8 mouse cellular contexts compared by ENCODE assay signal in genomic region chr13:111977769-111978674, GRCm38 (mm10).
DNase-seq lines count a peak whose midpoint lies in the region; ATAC-seq and TF ChIP-seq lines count a peak whose summit lies in the region.

No protein-coding gene starts in this region.

- intact Hi-C loops in heart, postnatal 25 days (cut with DNase I): no loop called here

- no peaks in the 10 kb centered on the region for H3K9me3 ChIP-seq in heart, embryonic 10.5 days
- no peaks in the 10 kb centered on the region for H3K9me3 ChIP-seq in ES-Bruce4 (replicated peaks; ENCODE audit: control insufficient read depth, insufficient read depth, low read length, poor library complexity, severe bottlenecking)
- peaks cover 2% of the 10 kb centered on the region; the same call in 1 of the 2 replicates for H3K9me3 ChIP-seq in kidney, embryonic 16.5 days (ENCODE audit: low read length)
- no peaks in the 10 kb centered on the region for H3K9me3 ChIP-seq in midbrain, embryonic 10.5 days (replicated peaks)

- WGBS in heart, embryonic 10.5 days: 83% methylated on average over 31 of the region's 31 CpGs
- 68% methylated on average over 31 of the region's 31 CpGs for WGBS in kidney, embryonic 16.5 days
- 74% methylated on average over 31 of the region's 31 CpGs for WGBS in small intestine, adult 2 months
- 86% methylated on average over 31 of the region's 31 CpGs for WGBS in midbrain, embryonic 10.5 days

- no peaks in the 10 kb centered on the region for H3K36me3 ChIP-seq in heart, embryonic 10.5 days
- no peaks in the 10 kb centered on the region for H3K36me3 ChIP-seq in ES-Bruce4 (ENCODE audit: control insufficient read depth, insufficient read depth, low read length, poor library complexity, severe bottlenecking)
- H3K36me3 ChIP-seq in kidney, embryonic 16.5 days (ENCODE audit: insufficient read depth, low read length): no peaks in the 10 kb centered on the region
- H3K36me3 ChIP-seq in small intestine, adult 2 months (ENCODE audit: control insufficient read depth, insufficient read depth, low read length): no peaks in the 10 kb centered on the region
- no peaks in the 10 kb centered on the region for H3K36me3 ChIP-seq in midbrain, embryonic 10.5 days

- no peaks in the 10 kb centered on the region for H3K27me3 ChIP-seq in heart, embryonic 10.5 days (ENCODE audit: insufficient read depth, poor library complexity, severe bottlenecking)
- no peaks in the 10 kb centered on the region for H3K27me3 ChIP-seq in ES-Bruce4 (ENCODE audit: control insufficient read depth, insufficient read depth, low read length, poor library complexity, severe bottlenecking)
- H3K27me3 ChIP-seq in kidney, embryonic 16.5 days (ENCODE audit: insufficient read depth, low read length): no peaks in the 10 kb centered on the region
- H3K27me3 ChIP-seq in small intestine, adult 2 months (ENCODE audit: control insufficient read depth, insufficient read depth, low read length): no peaks in the 10 kb centered on the region
- no peaks in the 10 kb centered on the region for H3K27me3 ChIP-seq in midbrain, embryonic 10.5 days (ENCODE audit: low read depth, poor library complexity, severe bottlenecking)

- H3K9ac ChIP-seq in ES-Bruce4 (ENCODE audit: low read depth, poor library complexity, severe bottlenecking): no peak overlapping the region
- H3K9ac ChIP-seq in kidney, embryonic 16.5 days (replicated peaks; ENCODE audit: low read length): no peak overlapping the region

- no peak overlapping the region for H3K4me3 ChIP-seq in heart, embryonic 10.5 days
- H3K4me3 ChIP-seq in ES-Bruce4 (ENCODE audit: low read depth, low read length): peak overlapping the region; percentile 37
- no peak overlapping the region for H3K4me3 ChIP-seq in kidney, embryonic 16.5 days (ENCODE audit: low read length)
- peak overlapping the region; percentile 12; the same call in 1 of the 2 replicates for H3K4me3 ChIP-seq in small intestine, adult 2 months (ENCODE audit: low read depth, low read length)
- no peak overlapping the region for H3K4me3 ChIP-seq in midbrain, embryonic 10.5 days

- no peak for DNase-seq in heart, embryonic 10.5 days (ENCODE audit: low spot score)
- DNase-seq in heart, postnatal 25 days (ENCODE audit: low spot score): no peak
- no peak for DNase-seq in layer of hippocampus, adult 11-12 months (ENCODE audit: low spot score)
- no peak for DNase-seq in midbrain, embryonic 10.5 days (ENCODE audit: low spot score)
- DNase-seq in urinary bladder, adult 18-20 months (ENCODE audit: low spot score in 2 of 2): no peak

- H3K27ac ChIP-seq in heart, embryonic 10.5 days: peak overlapping the region; percentile 65; the same call in 1 of the 2 replicates
- H3K27ac ChIP-seq in ES-Bruce4 (ENCODE audit: insufficient read depth, low read length): no peak overlapping the region
- H3K27ac ChIP-seq in kidney, embryonic 16.5 days (ENCODE audit: low read length): peak overlapping the region; percentile 87
- H3K27ac ChIP-seq in small intestine, adult 2 months (ENCODE audit: insufficient read depth, low read depth, low read length): peak overlapping the region; percentile 39
- no peak overlapping the region for H3K27ac ChIP-seq in midbrain, embryonic 10.5 days (replicated peaks)

- ATAC-seq in kidney, embryonic 16.5 days (ENCODE audit: low FRiP score, low TSS enrichment): no peak; the same call in 1 of the 2 replicates

- TF ChIP-seq EP300 in ES-Bruce4 (IDR thresholded peaks at IDR 0.05; ENCODE audit: insufficient read depth, low read depth, low read length): no peak

- H3K4me1 ChIP-seq in heart, embryonic 10.5 days: peaks cover 26% of the 10 kb centered on the region
- peaks cover 2% of the 10 kb centered on the region for H3K4me1 ChIP-seq in ES-Bruce4 (ENCODE audit: control insufficient read depth, insufficient read depth, low read length)
- H3K4me1 ChIP-seq in kidney, embryonic 16.5 days (ENCODE audit: insufficient read depth, low read length): peaks cover 39% of the 10 kb centered on the region
- H3K4me1 ChIP-seq in small intestine, adult 2 months (ENCODE audit: control insufficient read depth, insufficient read depth, insufficient read length, low read length): peaks cover 15% of the 10 kb centered on the region; the same call in 1 of the 2 replicates
- H3K4me1 ChIP-seq in midbrain, embryonic 10.5 days: peaks cover 18% of the 10 kb centered on the region

- no peak for TF ChIP-seq CTCF in ES-Bruce4 (IDR thresholded peaks at IDR 0.05; ENCODE audit: low read depth, low read length)
- no peak for TF ChIP-seq CTCF in small intestine, adult 2 months (IDR thresholded peaks at IDR 0.05; ENCODE audit: extremely low read depth, insufficient read length, insufficient replicate concordance, low read depth, low read length)

- TF ChIP-seq POLR2A in ES-Bruce4 (IDR thresholded peaks at IDR 0.05; ENCODE audit: insufficient read depth, low read length): no peak
- TF ChIP-seq POLR2A in small intestine, adult 2 months (IDR thresholded peaks at IDR 0.05; ENCODE audit: low read depth, low read length): 0 out of 2 replicates have a peak, but pooled peaks have one; percentile 38

- H3K4me2 ChIP-seq in kidney, embryonic 16.5 days (replicated peaks; ENCODE audit: low read depth, low read length): no peak overlapping the region

Comparison
In these comparisons a context has a peak if more than half of its experiments do, and no peak if none do; other contexts are left out.
1. H3K27ac ChIP-seq: peak in heart, embryonic 10.5 days (single experiment), kidney, embryonic 16.5 days (single experiment) and small intestine, adult 2 months (single experiment); none in ES-Bruce4 (single experiment) and midbrain, embryonic 10.5 days (single experiment).
2. H3K4me3 ChIP-seq: peak in ES-Bruce4 (single experiment) and small intestine, adult 2 months (single experiment); none in heart, embryonic 10.5 days (single experiment), kidney, embryonic 16.5 days (single experiment) and midbrain, embryonic 10.5 days (single experiment).